Mouse (Mus musculus) kidney, adult 2 months (tissue): ENCODE data around the gene Gm11034.

Source experiments
- CTCF ChIP-seq: fragments of 200-500 bp; conservative IDR thresholded peaks from 2 replicates; pipeline ENCODE4 v1.5.1; 2011; ENCODE audit warnings: low read depth, mild to moderate bottlenecking, control low read depth, low read length, moderate library complexity, mixed read lengths; ENCODE audit not compliant: insufficient read depth, insufficient read length
- POLR2A ChIP-seq: fragments of 200-500 bp; IDR thresholded peaks from one replicate; pipeline ENCODE4 v1.6.1; 2011; ENCODE audit warnings: low read depth, low read length, control low read depth

GRCm38 (mm10) chr8:72192065-72192464 lies 21.4 kb downstream of the Gm11034 start:
- TF ChIP-seq POLR2A, result no peak
- no peak for TF ChIP-seq CTCF
